Mouse (Mus musculus) neural tube, embryonic 15.5 days (tissue): ENCODE results near the gene Myo15. TPM values are rescaled to one million over a fixed set of nuclear protein-coding genes. Genes with fewer than 3 reads are reported as not detected.
"Not testable (repeated sequence)": the region's sequence is repeated elsewhere in the genome, so short reads cannot be mapped to it uniquely, and the experiment has no call there.

Source experiments
- ATAC-seq: fragments of 200-750 bp; cut with Nextera tagmentation; 2 replicates; pipeline ENCODE4 v1.8.0; 2017; ENCODE audit warnings: mild to moderate bottlenecking, moderate TSS enrichment, moderate library complexity; ENCODE audit not compliant: low FRiP score
- H3K27ac ChIP-seq: fragments of 300-500 bp; sonication (generic); replicated peaks from 2 replicates; pipeline ENCODE4 v1.5.1; 2015; ENCODE audit warnings: mild to moderate bottlenecking, inconsistent platforms
- H3K27me3 ChIP-seq: fragments of 300-500 bp; sonication (generic); replicated peaks from 2 replicates; pipeline ENCODE4 v1.6.1; 2015; ENCODE audit warnings: inconsistent platforms
- H3K36me3 ChIP-seq: fragments of 300-500 bp; sonication (generic); 2 replicates; pipeline ENCODE4 v1.6.1; 2015; ENCODE audit warnings: inconsistent platforms
- H3K4me1 ChIP-seq: fragments of 300-500 bp; sonication (generic); 2 replicates; pipeline ENCODE4 v1.6.1; 2015; ENCODE audit warnings: inconsistent platforms
- H3K4me2 ChIP-seq: fragments of 300-500 bp; sonication (generic); 2 replicates; pipeline ENCODE4 v1.6.1; 2015; ENCODE audit warnings: inconsistent platforms, mild to moderate bottlenecking, moderate library complexity
- H3K4me3 ChIP-seq: fragments of 300-500 bp; sonication (generic); replicated peaks from 2 replicates; pipeline ENCODE4 v1.5.1; 2015; ENCODE audit warnings: mild to moderate bottlenecking, inconsistent platforms
- H3K9ac ChIP-seq: fragments of 300-500 bp; sonication (generic); replicated peaks from 2 replicates; pipeline ENCODE4 v1.6.1; 2015; ENCODE audit warnings: mild to moderate bottlenecking, inconsistent platforms
- H3K9me3 ChIP-seq: fragments of 300-500 bp; sonication (generic); replicated peaks from 2 replicates; pipeline ENCODE4 v1.6.1; 2016; ENCODE audit warnings: inconsistent platforms
- WGBS: fragments of 180-500 bp; shearing (Covaris S2); methylation state at CpG from one replicate; pipeline ENCODE4 v1.1.7; 2015; ENCODE audit warnings: mixed read lengths; 5-methylcytosine and 5-hydroxymethylcytosine counted together
- polyA plus RNA-seq: library from polyadenylated mRNA; unstranded; fragments of >200 nt; fragmentation: Nextera tagmentation; extraction: Ambion mirVana; gene quantifications from 2 replicates; pipeline ENCODE4 v1.2.1, GENCODE M21; 2015

Myo15 gene
- polyA plus RNA-seq, 1 experiment from 2014 or later = 0.28 TPM

DNA sequence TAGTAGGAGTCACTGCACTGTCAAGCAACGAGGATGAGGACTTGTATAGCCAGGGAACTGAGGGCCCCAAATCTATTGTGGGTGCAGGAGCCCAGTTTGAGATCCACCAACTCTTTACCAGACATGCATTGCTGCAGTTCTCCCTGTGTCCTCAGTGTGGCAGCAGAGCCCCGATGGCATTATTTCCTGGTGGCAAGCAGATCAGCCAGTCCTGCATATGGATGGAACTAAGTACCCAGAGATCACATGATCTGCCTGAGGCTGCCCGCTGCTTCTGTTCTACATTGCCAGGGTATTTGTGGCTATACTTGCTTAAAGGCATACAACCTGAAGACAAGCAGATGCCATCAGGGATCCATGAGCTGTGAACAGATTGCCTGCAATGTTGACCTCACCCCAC is 90.2 kb downstream of the Myo15 start:
- Histone ChIP-seq H3K27ac (no peak overlapping the region), H3K9ac (no peak overlapping the region), H3K4me1 (no peaks in the 10 kb centered on the region), H3K36me3 (peaks cover 24% of the 10 kb centered on the region), H3K27me3 (no peaks in the 10 kb centered on the region), H3K4me2 (no peak overlapping the region), H3K4me3 (no peak overlapping the region), H3K9me3 (no peaks in the 10 kb centered on the region)
- 11% methylated on average over 3 of the region's 3 CpGs for WGBS
- ATAC-seq = no peak; the same call in 1 of the 2 replicates

DNA sequence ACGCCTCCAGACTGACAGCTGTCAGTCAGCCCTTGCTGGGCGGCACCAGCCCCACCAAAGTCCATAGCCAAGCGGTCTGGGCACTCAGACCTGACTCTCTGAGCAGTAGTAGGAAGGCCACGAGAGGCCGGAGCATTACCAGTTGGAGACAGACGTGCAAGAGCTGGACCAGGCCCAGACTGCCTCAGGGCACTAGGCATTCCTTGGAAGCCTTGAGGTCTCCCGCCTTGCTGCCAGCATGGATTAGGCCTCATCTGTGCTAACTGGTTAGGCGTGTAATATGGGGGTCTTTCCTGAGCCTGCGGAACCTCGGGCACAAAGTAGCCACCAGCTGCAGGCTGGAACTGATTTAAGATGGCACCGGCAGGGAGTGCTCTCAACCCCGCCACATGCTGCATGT is 104.9 kb downstream of the Myo15 start:
- not testable (repeated sequence) for H3K9me3 ChIP-seq, H3K27me3 ChIP-seq, H3K27ac ChIP-seq, ATAC-seq, H3K36me3 ChIP-seq, H3K9ac ChIP-seq, H3K4me2 ChIP-seq, H3K4me3 ChIP-seq, H3K4me1 ChIP-seq
- 79% methylated on average over 12 of the region's 12 CpGs for WGBS

Other genes with a start within 250 kb of the Myo15 start
- 44.2 and 50.0 TPM in 2 replicates for gene Srebf1, start 246.8 kb upstream of the Myo15 start, polyA plus RNA-seq
- gene Tom1l2, start 116.4 kb upstream of the Myo15 start, polyA plus RNA-seq = 66.3 and 68.9 TPM in 2 replicates
- gene Drc3, start 116.0 kb upstream of the Myo15 start, polyA plus RNA-seq = 5.3 and 6.2 TPM in 2 replicates
- 22.5 and 24.2 TPM in 2 replicates for gene Gid4, start 52.2 kb upstream of the Myo15 start, polyA plus RNA-seq
- gene Atpaf2, start 50.9 kb upstream of the Myo15 start, polyA plus RNA-seq = 45.7 and 48.6 TPM in 2 replicates
- gene Drg2, start 14.7 kb upstream of the Myo15 start, polyA plus RNA-seq = 94.6 and 98.5 TPM in 2 replicates
- gene Alkbh5, start 67.0 kb downstream of the Myo15 start, polyA plus RNA-seq = 18.6 and 23.1 TPM in 2 replicates
- gene Llgl1, start 230.4 kb downstream of the Myo15 start, polyA plus RNA-seq = 35.0 and 36.4 TPM in 2 replicates